ENCODE assay signal across 16 mouse cellular contexts in the genomic region with DNA sequence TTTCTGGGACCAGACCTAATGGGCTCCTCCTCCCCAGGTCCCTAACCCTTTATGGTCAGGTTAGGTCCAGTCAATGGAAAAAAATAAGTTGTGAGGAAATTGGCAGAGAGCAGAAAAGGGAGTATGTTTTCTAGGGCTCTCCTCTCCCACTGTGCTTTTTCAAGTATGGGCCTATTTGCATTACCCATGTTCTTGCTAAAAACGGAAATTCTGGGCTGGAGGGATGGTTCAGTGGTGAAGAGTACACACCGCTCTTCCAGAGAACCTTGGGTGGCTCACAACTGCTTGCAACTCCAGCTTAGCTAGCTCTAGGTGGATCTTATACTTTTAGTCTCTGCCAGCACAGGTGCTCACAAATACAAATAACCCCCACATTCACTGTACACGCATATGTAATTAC.
"Had no signal": no experiment of that assay in that cellular context is flagged by ENCODE, and none has a peak within 500 bp of the region (broad histone marks: within the 10 kb centered on the region; RNA-seq: fewer than 3 reads in every experiment).

No protein-coding gene starts in this region.

- DNase-seq: retina, postnatal 1 day; right cerebral cortex, adult 18-20 months; right cerebral cortex, postnatal 14 days; right cerebral cortex, postnatal 25 days; right cerebral cortex, postnatal 4 days; spleen, adult 18-20 months; thymus, adult 18-20 months; thymus, adult 2 months; thymus, postnatal 14 days; thymus, postnatal 25 days; thymus, postnatal 36 days; thymus, postnatal 4 days had no signal

- H3K9me3 ChIP-seq: neural tube, embryonic 13.5 days; neural tube, embryonic 15.5 days; stomach, embryonic 15.5 days had no signal

- H3K27ac ChIP-seq: neural tube, embryonic 13.5 days; neural tube, embryonic 15.5 days; stomach, embryonic 15.5 days; stomach, postnatal 0 days had no signal

- H3K4me2 ChIP-seq: neural tube, embryonic 13.5 days; neural tube, embryonic 15.5 days; stomach, embryonic 15.5 days had no signal

- H3K4me1 ChIP-seq: neural tube, embryonic 13.5 days; neural tube, embryonic 15.5 days; stomach, embryonic 15.5 days had no signal

- H3K9ac ChIP-seq: neural tube, embryonic 13.5 days; neural tube, embryonic 15.5 days; stomach, embryonic 15.5 days had no signal

- H3K4me3 ChIP-seq: neural tube, embryonic 13.5 days; neural tube, embryonic 15.5 days; stomach, embryonic 15.5 days had no signal

- H3K27me3 ChIP-seq: neural tube, embryonic 13.5 days; neural tube, embryonic 15.5 days; stomach, embryonic 15.5 days had no signal

- H3K36me3 ChIP-seq: neural tube, embryonic 13.5 days; neural tube, embryonic 15.5 days; stomach, embryonic 15.5 days had no signal
